Mouse (Mus musculus) ES-E14 (cell line): ENCODE data around the gene Traf3ip1. TPM values are rescaled to one million over a fixed set of nuclear protein-coding genes. Genes with fewer than 3 reads are reported as not detected.

ENCODE experiments used
- DNase-seq: peaks from one replicate; pipeline ENCODE4 v3.0.0-alpha.2; 2013; ENCODE audit warnings: low read depth, low spot score
- H3K27ac ChIP-seq: 2 replicates; pipeline ENCODE4 v1.5.1; 2012; ENCODE audit warnings: low read depth, mild to moderate bottlenecking, low read length, moderate library complexity, mixed read lengths; ENCODE audit not compliant: poor library complexity, insufficient read depth, severe bottlenecking
- H3K36me3 ChIP-seq: 2 replicates; pipeline ENCODE4 v1.6.1; 2012; ENCODE audit warnings: mild to moderate bottlenecking, low read length, moderate library complexity, mixed read lengths; ENCODE audit not compliant: control insufficient read depth, poor library complexity, insufficient read depth, severe bottlenecking
- H3K4me1 ChIP-seq, 2 experiments: fragments of 150-350 bp in 1 of 2; sonication (generic) in 1 of 2; 2 replicates each; pipeline ENCODE4 v1.6.1; 2012; ENCODE audit warnings: low read length in 2 of 2, mild to moderate bottlenecking in 1 of 2, mixed read lengths in 1 of 2; ENCODE audit not compliant: control insufficient read depth in 2 of 2, insufficient read depth in 2 of 2, poor library complexity in 1 of 2
- H3K4me3 ChIP-seq, 2 experiments: fragments of 150-350 bp in 1 of 2; sonication (generic) in 1 of 2; 2 replicates each; pipeline ENCODE4 v1.5.1; 2012; ENCODE audit warnings: low read length in 2 of 2, low read depth in 1 of 2, mild to moderate bottlenecking in 1 of 2, mixed read lengths in 1 of 2; ENCODE audit not compliant: insufficient read depth in 1 of 2, poor library complexity in 1 of 2, severe bottlenecking in 1 of 2
- H3K9ac ChIP-seq: 2 replicates; pipeline ENCODE4 v1.6.1; 2012; ENCODE audit warnings: low read depth, mild to moderate bottlenecking, low read length, mixed read lengths; ENCODE audit not compliant: poor library complexity, insufficient read depth, severe bottlenecking
- H3K9me3 ChIP-seq: fragments of 150-350 bp; sonication (generic); 2 replicates; pipeline ENCODE4 v1.6.1; 2012; ENCODE audit warnings: low read depth, mild to moderate bottlenecking, low read length; ENCODE audit not compliant: control insufficient read depth, insufficient read depth
- CHD2 ChIP-seq: IDR thresholded peaks from 2 replicates; pipeline ENCODE4 v1.6.1; 2014; ENCODE audit warnings: mild to moderate bottlenecking, low read depth, low read length, inconsistent platforms
- HCFC1 ChIP-seq: IDR thresholded peaks from 2 replicates; pipeline ENCODE4 v1.6.1; 2012; ENCODE audit warnings: low read length, inconsistent platforms, borderline replicate concordance; ENCODE audit not compliant: insufficient read depth
- MAFK ChIP-seq: IDR thresholded peaks from 2 replicates; pipeline ENCODE4 v1.6.1; 2014; ENCODE audit warnings: mild to moderate bottlenecking, low read depth, low read length, inconsistent platforms; ENCODE audit not compliant: insufficient read depth
- ZC3H11A ChIP-seq: IDR thresholded peaks from 2 replicates; pipeline ENCODE4 v1.6.1; 2012; ENCODE audit warnings: low read depth, mild to moderate bottlenecking, inconsistent platforms, low read length, borderline replicate concordance
- ZNF384 ChIP-seq: IDR thresholded peaks from 2 replicates; pipeline ENCODE4 v1.6.1; 2012; ENCODE audit warnings: low read depth, low read length, inconsistent platforms
- in situ Hi-C, 2 experiments: fragments of 600-800 bp; cut with MboI; formaldehyde crosslinking; loops; one replicate each; pipeline ENCODE4 v1.15.1; 2025; ENCODE audit warnings: low sequenced_read_pairs in 2 of 2, inconsistent platforms in 1 of 2; ENCODE audit not compliant: unreplicated experiment in 2 of 2
- total RNA-seq: library from RNA; depleted of rRNA; stranded (reverse); fragments of 300-350 nt; gene quantifications from 2 replicates; pipeline ENCODE4 v1.2.3, GENCODE M21; 2012

Traf3ip1 gene
- total RNA-seq, 1 experiment: 7.9 TPM

GRCm38 (mm10) chr1:91533961-91534723 lies 39.7 kb downstream of the Traf3ip1 start:
- in situ Hi-C loops: no loop called here
- Histone ChIP-seq H3K27ac (no peak overlapping the region), H3K36me3 (no peaks in the 10 kb centered on the region), H3K4me1 (peaks cover 0 to 14% of the 10 kb centered on the region in 2 experiments; a peak in 1 of 4 replicates), H3K9me3 (no peaks in the 10 kb centered on the region), H3K9ac (no peak overlapping the region), H3K4me3 (no peak overlapping the region)
- TF ChIP-seq MAFK (no peak), CHD2 (no peak), ZNF384 (peak; percentile 44; the same call in 1 of the 2 replicates), HCFC1 (no peak), ZC3H11A (0 out of 2 replicates have a peak, but pooled peaks have one; percentile 34)
- peak; percentile 63 for DNase-seq

- Histone ChIP-seq H3K27ac (peak overlapping the region; percentile 97), H3K36me3 (no peaks in the 10 kb centered on the region), H3K4me1 (peaks cover 0 to 18% of the 10 kb centered on the region in 2 experiments; a peak in 1 of 4 replicates), H3K4me3 (0 out of 4 replicates have a peak overlapping the region, but pooled peaks of 1 of the 2 experiments have one; percentile 27), H3K9me3 (no peaks in the 10 kb centered on the region), H3K9ac (0 out of 2 replicates have a peak overlapping the region, but pooled peaks have one; percentile 13)
- TF ChIP-seq ZNF384 (no peak), HCFC1 (no peak), CHD2 (no peak), ZC3H11A (no peak), MAFK (no peak)
- in situ Hi-C loops: no loop called here
- peak; percentile 35 for DNase-seq
Observed at GRCm38 (mm10) chr1:91537786-91538569, 43.5 kb downstream of the Traf3ip1 start.

- Histone ChIP-seq H3K27ac (no peak overlapping the region; the same call in 1 of the 2 replicates), H3K4me1 (peaks cover 0 to 14% of the 10 kb centered on the region in 2 experiments; a peak in 1 of 4 replicates), H3K36me3 (no peaks in the 10 kb centered on the region), H3K9me3 (no peaks in the 10 kb centered on the region), H3K4me3 (no peak overlapping the region), H3K9ac (no peak overlapping the region)
- in situ Hi-C loops: no loop called here
- DNase-seq: no peak
- TF ChIP-seq MAFK: no peak
- no peak for TF ChIP-seq ZNF384
- TF ChIP-seq CHD2: no peak
- no peak for TF ChIP-seq HCFC1
- TF ChIP-seq ZC3H11A: no peak
Observed at GRCm38 (mm10) chr1:91538570-91538929, 44.1 kb downstream of the Traf3ip1 start.

GRCm38 (mm10) chr1:91539246-91539645 lies 44.8 kb downstream of the Traf3ip1 start:
- peaks cover 0 to 13% of the 10 kb centered on the region in 2 experiments; a peak in 1 of 4 replicates for H3K4me1 ChIP-seq
- H3K9me3 ChIP-seq: no peaks in the 10 kb centered on the region
- TF ChIP-seq CHD2: no peak
- TF ChIP-seq HCFC1: no peak
- TF ChIP-seq MAFK: no peak
- TF ChIP-seq ZC3H11A: no peak
- TF ChIP-seq ZNF384: no peak
- in situ Hi-C loops: no loop called here
- peak overlapping the region in 1 of 2 experiments; percentile 83; a peak in 2 of 4 replicates for H3K4me3 ChIP-seq
- no peak overlapping the region for H3K27ac ChIP-seq
- H3K9ac ChIP-seq: no peak overlapping the region
- no peaks in the 10 kb centered on the region for H3K36me3 ChIP-seq
- no peak for DNase-seq
